ENCODE assay signal across 13 mouse cellular contexts in the genomic region with DNA sequence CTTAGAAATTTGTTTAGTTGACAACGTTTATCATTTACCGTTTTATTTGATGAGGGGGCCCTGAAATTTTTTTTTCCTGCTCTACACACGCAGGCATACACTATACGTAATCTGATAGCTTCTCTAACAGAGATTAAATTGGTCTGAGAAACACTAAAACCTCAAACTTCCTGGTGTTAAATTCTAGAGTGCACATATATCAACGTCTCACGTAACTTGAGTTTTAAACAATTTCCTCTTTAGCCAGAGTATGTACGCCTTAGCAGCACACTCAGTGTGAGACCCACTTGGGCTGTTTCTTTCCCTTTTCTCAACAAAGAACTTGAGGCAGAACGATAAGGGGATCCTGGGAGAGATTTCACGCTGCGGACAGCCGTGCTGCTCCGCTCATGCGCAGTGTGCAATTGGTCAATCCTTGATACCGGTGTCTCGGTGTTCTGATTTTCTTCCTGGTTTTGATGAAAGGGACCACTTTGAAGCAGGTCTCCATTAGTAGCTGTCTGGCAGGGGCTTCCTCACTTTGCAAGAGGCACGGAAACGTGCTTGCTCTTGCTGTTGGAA. TPM values are rescaled to one million over a fixed set of nuclear protein-coding genes. Genes with fewer than 3 reads are reported as not detected.
A peak's percentile ranks its signal among the peaks of the same experiment; 100 is the strongest.
DNase-seq lines count a peak whose midpoint lies in the region; ATAC-seq and TF ChIP-seq lines count a peak whose summit lies in the region.
"Had no signal": no experiment of that assay in that cellular context is flagged by ENCODE, and none has a peak within 500 bp of the region (broad histone marks: within the 10 kb centered on the region; RNA-seq: fewer than 3 reads in every experiment).

No protein-coding gene starts in this region.

- no peaks in the 10 kb centered on the region for H3K27me3 ChIP-seq in heart, embryonic 14.5 days (ENCODE audit: control insufficient read depth, insufficient read depth, low read length)
- no peaks in the 10 kb centered on the region for H3K27me3 ChIP-seq in lung, postnatal 0 days (replicated peaks; ENCODE audit: insufficient read depth, low read length)
- H3K27me3 ChIP-seq in midbrain, embryonic 16.5 days (ENCODE audit: control insufficient read depth, insufficient read depth, low read depth, low read length): no peaks in the 10 kb centered on the region
- H3K27me3 ChIP-seq in forebrain, embryonic 12.5 days: no peaks in the 10 kb centered on the region
- no peaks in the 10 kb centered on the region for H3K27me3 ChIP-seq in forebrain, embryonic 15.5 days
- H3K27me3 ChIP-seq: forebrain, embryonic 13.5 days had no signal

- no peak for TF ChIP-seq CTCF in lung, postnatal 0 days (IDR thresholded peaks at IDR 0.05)

- no peak for DNase-seq in heart, postnatal 25 days (ENCODE audit: low spot score)
- peak; percentile 38 for DNase-seq in lung, postnatal 0 days (ENCODE audit: low spot score)
- no peak for DNase-seq in lung, postnatal 10 days
- DNase-seq: heart, postnatal 4 days; right cerebral cortex, adult 18-20 months had no signal

- no peak for TF ChIP-seq EP300 in lung, postnatal 0 days (IDR thresholded peaks at IDR 0.05)

- intact Hi-C loops in heart, postnatal 25 days (cut with DNase I): no loop called here

- ATAC-seq in heart, embryonic 14.5 days (ENCODE audit: insufficient number of reproducible peaks, insufficient read depth, low FRiP score, low read depth): no peak
- 0 out of 2 replicates have a peak, but pooled peaks have one; percentile 23 for ATAC-seq in lung, postnatal 0 days
- peak; percentile 58 to 61 for ATAC-seq in hematopoietic stem cell, adult 5-6 weeks (replicated peaks in 1 of 2; ENCODE audit: insufficient read depth in 1 of 2, low FRiP score in 2 of 2, low TSS enrichment in 1 of 2, low read depth in 1 of 2, poor library complexity in 2 of 2, severe bottlenecking in 2 of 2)
- ATAC-seq in midbrain, embryonic 16.5 days: no peak
- no peak for ATAC-seq in forebrain, embryonic 12.5 days (ENCODE audit: low FRiP score)
- no peak for ATAC-seq in forebrain, embryonic 15.5 days (replicated peaks)
- ATAC-seq: forebrain, embryonic 13.5 days had no signal

- H3K4me3 ChIP-seq in heart, embryonic 14.5 days (ENCODE audit: control insufficient read depth in 1 of 2, insufficient read depth in 1 of 2, low read depth in 1 of 2, low read length in 2 of 2): no peak overlapping the region
- peak overlapping the region; percentile 24 for H3K4me3 ChIP-seq in lung, postnatal 0 days (ENCODE audit: low read depth, low read length)
- no peak overlapping the region for H3K4me3 ChIP-seq in midbrain, embryonic 16.5 days (ENCODE audit: low read depth, low read length)
- no peak overlapping the region for H3K4me3 ChIP-seq in forebrain, embryonic 12.5 days (replicated peaks)
- H3K4me3 ChIP-seq in forebrain, embryonic 15.5 days: no peak overlapping the region
- H3K4me3 ChIP-seq: forebrain, embryonic 13.5 days had no signal

- no peaks in the 10 kb centered on the region for H3K36me3 ChIP-seq in heart, embryonic 14.5 days (ENCODE audit: control insufficient read depth, insufficient read depth, low read length)
- no peaks in the 10 kb centered on the region for H3K36me3 ChIP-seq in lung, postnatal 0 days (ENCODE audit: insufficient read depth, low read length)
- peaks cover 22% of the 10 kb centered on the region for H3K36me3 ChIP-seq in midbrain, embryonic 16.5 days (ENCODE audit: control insufficient read depth, insufficient read depth, low read length)
- peaks cover 11% of the 10 kb centered on the region for H3K36me3 ChIP-seq in forebrain, embryonic 12.5 days (replicated peaks)
- peaks cover 20% of the 10 kb centered on the region for H3K36me3 ChIP-seq in forebrain, embryonic 15.5 days

- H3K4me2 ChIP-seq in heart, embryonic 14.5 days (ENCODE audit: low read length): peak overlapping the region; percentile 25; the same call in 1 of the 2 replicates
- peak overlapping the region; percentile 51 for H3K4me2 ChIP-seq in lung, postnatal 0 days (replicated peaks; ENCODE audit: low read depth, low read length)
- H3K4me2 ChIP-seq in midbrain, embryonic 16.5 days (ENCODE audit: low read length): no peak overlapping the region
- no peak overlapping the region for H3K4me2 ChIP-seq in forebrain, embryonic 12.5 days
- H3K4me2 ChIP-seq in forebrain, embryonic 15.5 days (replicated peaks): no peak overlapping the region
- H3K4me2 ChIP-seq: forebrain, embryonic 13.5 days had no signal

- peaks cover 0 to 2% of the 10 kb centered on the region in 2 experiments; a peak in 1 of 4 replicates for H3K4me1 ChIP-seq in heart, embryonic 14.5 days (ENCODE audit: control insufficient read depth in 2 of 2, insufficient read depth in 2 of 2, low read length in 2 of 2)
- H3K4me1 ChIP-seq in lung, postnatal 0 days (ENCODE audit: insufficient read depth, low read depth, low read length): no peaks in the 10 kb centered on the region
- peaks cover 29% of the 10 kb centered on the region for H3K4me1 ChIP-seq in midbrain, embryonic 16.5 days (ENCODE audit: control insufficient read depth, insufficient read depth, low read length)
- peaks cover 21% of the 10 kb centered on the region for H3K4me1 ChIP-seq in forebrain, embryonic 12.5 days
- H3K4me1 ChIP-seq in forebrain, embryonic 15.5 days: peaks cover 25% of the 10 kb centered on the region

- H3K9me3 ChIP-seq in heart, embryonic 14.5 days (ENCODE audit: control insufficient read depth, low read length): no peaks in the 10 kb centered on the region
- H3K9me3 ChIP-seq in lung, postnatal 0 days (ENCODE audit: low read length): no peaks in the 10 kb centered on the region
- no peaks in the 10 kb centered on the region for H3K9me3 ChIP-seq in midbrain, embryonic 16.5 days (replicated peaks; ENCODE audit: control insufficient read depth, low read length, poor library complexity, severe bottlenecking)
- H3K9me3 ChIP-seq in forebrain, embryonic 12.5 days: no peaks in the 10 kb centered on the region
- no peaks in the 10 kb centered on the region for H3K9me3 ChIP-seq in forebrain, embryonic 15.5 days
- H3K9me3 ChIP-seq: forebrain, embryonic 13.5 days had no signal

- H3K27ac ChIP-seq in heart, embryonic 14.5 days (replicated peaks in 1 of 2; ENCODE audit: control insufficient read depth in 1 of 2, insufficient read depth in 1 of 2, low read depth in 2 of 2, low read length in 2 of 2): no peak overlapping the region
- no peak overlapping the region; the same call in 1 of the 2 replicates for H3K27ac ChIP-seq in lung, postnatal 0 days (ENCODE audit: low read length)
- peak overlapping the region; percentile 65 for H3K27ac ChIP-seq in midbrain, embryonic 16.5 days (ENCODE audit: low read length)
- H3K27ac ChIP-seq in forebrain, embryonic 12.5 days: no peak overlapping the region
- no peak overlapping the region for H3K27ac ChIP-seq in forebrain, embryonic 15.5 days (replicated peaks)
- H3K27ac ChIP-seq: forebrain, embryonic 13.5 days had no signal

- WGBS in heart, embryonic 14.5 days: 73% methylated on average over 17 of the region's 17 CpGs
- 27% methylated on average over 17 of the region's 17 CpGs for WGBS in lung, postnatal 0 days
- WGBS in midbrain, embryonic 16.5 days: 69% methylated on average over 17 of the region's 17 CpGs
- 84% methylated on average over 17 of the region's 17 CpGs for WGBS in forebrain, embryonic 12.5 days
- WGBS in forebrain, embryonic 15.5 days: 91% methylated on average over 17 of the region's 17 CpGs

- no peak overlapping the region for H3K9ac ChIP-seq in heart, embryonic 14.5 days (ENCODE audit: low read length)
- no peak overlapping the region for H3K9ac ChIP-seq in lung, postnatal 0 days (replicated peaks; ENCODE audit: low read depth)
- no peak overlapping the region for H3K9ac ChIP-seq in midbrain, embryonic 16.5 days (ENCODE audit: low read depth, low read length)
- no peak overlapping the region for H3K9ac ChIP-seq in forebrain, embryonic 12.5 days
- no peak overlapping the region for H3K9ac ChIP-seq in forebrain, embryonic 15.5 days (replicated peaks)
- H3K9ac ChIP-seq: forebrain, embryonic 13.5 days had no signal

RNA-seq across cellular contexts. Expression of a gene that starts 45.5 kb away (rescaled TPM):
- not detected in 2 replicates for polyA plus RNA-seq in heart, embryonic 14.5 days (2014; fragmentation: Nextera tagmentation; extraction: Ambion mirVana)
- total RNA-seq in heart, postnatal 25 days (2021): not detected
- not detected in 2 replicates for polyA plus RNA-seq in lung, postnatal 0 days (2015; fragmentation: Nextera tagmentation; extraction: Ambion mirVana)
- not detected in 2 replicates for total RNA-seq in hematopoietic stem cell, adult 5-6 weeks (2017)
- polyA plus RNA-seq in midbrain, embryonic 16.5 days (2015; fragmentation: Nextera tagmentation; extraction: Ambion mirVana): not detected in 2 replicates
- polyA plus RNA-seq in forebrain, embryonic 12.5 days (2016; fragmentation: Nextera tagmentation; extraction: Ambion mirVana): not detected in 2 replicates
- polyA plus RNA-seq in forebrain, embryonic 15.5 days (2015; fragmentation: Nextera tagmentation; extraction: Ambion mirVana): not detected in 2 replicates
- total RNA-seq: heart, postnatal 4 days; left cerebral cortex, adult 18-20 months had no signal
- polyA plus RNA-seq: forebrain, embryonic 13.5 days; thymus, postnatal 0 days had no signal

Comparison
In these comparisons a context has a peak if more than half of its experiments do, and no peak if none do; other contexts are left out.
1. ATAC-seq: peak in lung, postnatal 0 days (single experiment) and hematopoietic stem cell, adult 5-6 weeks (2 of 2); none in heart, embryonic 14.5 days (single experiment), midbrain, embryonic 16.5 days (single experiment), forebrain, embryonic 12.5 days (single experiment) and forebrain, embryonic 15.5 days (single experiment).
2. H3K4me2 ChIP-seq: peak in heart, embryonic 14.5 days (single experiment) and lung, postnatal 0 days (single experiment); none in midbrain, embryonic 16.5 days (single experiment), forebrain, embryonic 12.5 days (single experiment) and forebrain, embryonic 15.5 days (single experiment).